Mouse (Mus musculus): ENCODE data around the gene Smad6.

Gene Smad6

DNA sequence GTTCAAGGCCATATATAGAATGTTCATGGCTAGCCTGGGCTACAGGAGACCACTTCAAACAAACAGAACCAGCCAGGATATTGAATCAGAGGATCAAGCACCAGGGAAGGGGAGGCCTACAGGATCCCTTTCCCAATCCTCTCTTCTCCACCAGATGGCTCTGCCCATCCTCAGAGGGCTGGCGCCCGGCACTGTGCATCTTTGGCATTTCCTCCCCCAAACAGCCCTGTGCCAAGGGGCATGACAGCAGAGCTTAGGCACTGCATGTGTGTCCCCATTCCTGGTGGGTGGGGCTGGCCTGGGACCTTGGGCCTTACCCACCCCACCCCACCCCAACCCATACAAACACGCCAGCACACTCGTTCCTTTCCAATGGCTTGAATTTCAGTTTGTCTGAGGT, 24.4 kb downstream of the Smad6 start:
- in situ Hi-C loops (cut with MboI; ENCODE audit: low pct_unique_long_range_greater_than_20kb in 1 of 2, low sequenced_read_pairs in 2 of 2, unreplicated experiment in 1 of 2), result loop anchor here (25.0 kb wide), 1 partner anchor 90 kb away; no protein-coding TSS in a partner anchor

DNA sequence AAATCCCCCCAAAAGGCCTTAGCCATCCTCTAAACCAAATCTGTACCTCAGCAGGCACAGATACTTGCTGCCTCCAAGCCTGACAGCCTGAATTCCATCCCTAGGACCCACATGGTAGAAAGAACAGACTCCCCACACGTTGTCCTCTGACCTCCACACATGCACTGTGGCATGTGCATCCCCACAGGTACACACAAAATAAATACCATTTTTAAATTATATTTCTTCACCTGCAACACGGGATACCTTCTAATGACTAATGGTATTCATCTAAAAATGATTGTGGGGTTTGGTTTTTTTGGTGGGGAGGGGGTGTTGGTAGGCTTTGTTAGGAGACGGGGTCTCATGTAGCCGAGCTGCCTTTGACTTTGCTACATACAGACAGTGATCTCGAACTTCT, 28.6 kb downstream of the Smad6 start:
- in situ Hi-C loops (cut with MboI; ENCODE audit: low pct_unique_long_range_greater_than_20kb in 1 of 2, low sequenced_read_pairs in 2 of 2, unreplicated experiment in 1 of 2), result loop anchor here (25.0 kb wide), 1 partner anchor 94 kb away; no protein-coding TSS in a partner anchor

DNA sequence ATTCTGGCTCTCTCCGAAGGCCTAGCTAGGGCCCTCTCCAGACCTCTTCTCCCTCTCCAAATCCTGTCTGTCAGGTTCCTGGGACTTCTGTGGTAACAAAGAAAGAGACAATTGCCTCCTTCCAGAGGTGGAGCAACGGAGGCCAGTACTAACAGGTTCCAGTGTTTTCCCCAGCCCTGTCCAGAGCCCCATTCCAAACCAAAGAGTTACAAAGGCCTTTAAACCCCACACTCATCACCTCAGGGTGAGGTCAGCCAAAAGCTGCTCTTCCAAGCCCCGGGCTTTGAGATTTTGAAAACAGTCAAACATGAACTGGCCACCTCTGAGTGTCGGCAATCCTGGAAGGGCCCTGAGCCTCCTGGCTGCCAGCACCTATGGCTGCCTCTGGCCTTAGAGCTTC, 29.1 kb downstream of the Smad6 start:
- in situ Hi-C loops (cut with MboI; ENCODE audit: low pct_unique_long_range_greater_than_20kb in 1 of 2, low sequenced_read_pairs in 2 of 2, unreplicated experiment in 1 of 2), result loop anchor here (25.0 kb wide), 1 partner anchor 95 kb away; no protein-coding TSS in a partner anchor

DNA sequence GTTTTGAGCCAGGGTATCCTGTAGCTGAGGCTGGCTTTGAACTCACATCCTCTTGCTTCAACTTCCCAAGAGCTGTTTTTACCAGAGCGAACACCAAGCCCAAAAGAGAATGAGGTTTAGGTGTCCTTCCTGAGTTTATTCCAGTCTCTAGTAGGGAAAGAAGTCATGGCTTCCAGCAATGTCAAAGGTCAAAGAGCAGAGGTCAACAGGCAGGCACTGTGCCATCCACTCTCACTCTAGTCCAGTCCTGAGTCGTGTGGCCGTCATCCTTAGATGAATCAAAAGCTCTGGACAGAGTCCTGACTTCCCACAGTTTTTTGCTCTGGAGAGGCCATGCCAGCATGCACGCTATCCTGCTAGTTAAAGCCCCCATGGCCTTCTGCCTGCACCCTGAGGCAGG, 30.7 kb downstream of the Smad6 start:
- in situ Hi-C loops (cut with MboI; ENCODE audit: low pct_unique_long_range_greater_than_20kb in 1 of 2, low sequenced_read_pairs in 2 of 2, unreplicated experiment in 1 of 2), result loop anchor here (25.0 kb wide), 1 partner anchor 96 kb away; no protein-coding TSS in a partner anchor

DNA sequence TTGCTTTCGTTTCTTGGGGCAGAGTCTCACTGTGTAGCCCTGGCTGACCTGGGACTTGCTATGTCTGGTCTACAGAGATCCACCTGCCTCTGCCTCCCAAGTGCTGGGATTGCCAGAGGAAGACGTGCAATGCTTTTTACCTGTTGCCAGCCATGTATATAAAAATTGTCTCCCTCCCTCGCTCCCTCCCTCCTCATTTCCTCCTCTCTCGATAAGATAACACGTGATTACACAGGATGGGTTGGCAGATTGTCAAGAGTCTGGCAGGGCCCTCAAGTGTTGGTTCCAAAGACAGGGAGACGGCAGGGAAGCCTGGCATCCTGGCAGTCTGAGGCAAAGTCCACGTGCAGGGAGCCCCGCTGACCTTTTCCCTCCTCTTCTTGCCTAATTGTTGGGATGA, 32.2 kb downstream of the Smad6 start:
- in situ Hi-C loops (cut with MboI; ENCODE audit: low pct_unique_long_range_greater_than_20kb in 1 of 2, low sequenced_read_pairs in 2 of 2, unreplicated experiment in 1 of 2), result loop anchor here (25.0 kb wide), 1 partner anchor 98 kb away; no protein-coding TSS in a partner anchor

DNA sequence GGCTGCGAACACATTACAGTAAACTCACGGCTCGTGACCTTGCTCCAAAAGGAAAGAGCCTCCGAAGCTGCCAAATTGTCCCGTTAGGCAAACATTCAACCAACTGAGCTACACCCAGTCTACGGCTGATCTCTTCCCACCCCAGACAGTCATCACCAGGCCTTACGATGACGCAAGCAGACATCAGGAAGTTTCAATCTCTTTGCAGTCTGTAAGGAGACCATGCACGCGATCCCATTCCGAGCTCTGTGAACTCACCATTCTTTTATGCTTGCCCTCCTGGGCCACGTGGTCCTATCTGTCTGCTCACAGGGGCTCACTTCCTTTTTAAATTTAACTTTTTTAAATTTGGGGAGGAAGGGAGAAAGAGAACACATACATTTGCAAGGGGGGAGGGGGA, 32.6 kb downstream of the Smad6 start:
- in situ Hi-C loops (cut with MboI; ENCODE audit: low pct_unique_long_range_greater_than_20kb in 1 of 2, low sequenced_read_pairs in 2 of 2, unreplicated experiment in 1 of 2), result loop anchor here (25.0 kb wide), 1 partner anchor 98 kb away; no protein-coding TSS in a partner anchor

DNA sequence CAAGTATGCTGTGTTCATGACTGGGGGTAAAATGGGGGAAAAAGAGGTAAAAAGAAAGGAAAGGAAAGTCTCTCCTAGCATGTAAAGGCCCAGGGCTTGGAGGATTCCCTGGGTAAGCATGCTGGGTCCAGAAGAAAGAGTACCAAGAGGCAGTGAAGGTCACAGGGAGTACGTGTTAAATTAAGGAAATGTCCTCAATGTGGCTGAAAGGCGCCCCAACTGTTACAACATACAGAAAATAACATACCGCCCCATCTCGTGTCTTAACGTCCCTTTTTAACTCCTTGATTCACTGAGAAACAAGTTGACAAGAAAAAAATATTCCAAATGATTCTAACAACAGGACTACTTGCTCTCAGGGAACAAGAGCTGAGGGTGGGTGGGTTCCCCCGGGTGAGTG, 36.7 kb downstream of the Smad6 start:
- in situ Hi-C loops (cut with MboI; ENCODE audit: low pct_unique_long_range_greater_than_20kb in 1 of 2, low sequenced_read_pairs in 2 of 2, unreplicated experiment in 1 of 2), result loop anchor here (25.0 kb wide), 1 partner anchor 102 kb away; no protein-coding TSS in a partner anchor

DNA sequence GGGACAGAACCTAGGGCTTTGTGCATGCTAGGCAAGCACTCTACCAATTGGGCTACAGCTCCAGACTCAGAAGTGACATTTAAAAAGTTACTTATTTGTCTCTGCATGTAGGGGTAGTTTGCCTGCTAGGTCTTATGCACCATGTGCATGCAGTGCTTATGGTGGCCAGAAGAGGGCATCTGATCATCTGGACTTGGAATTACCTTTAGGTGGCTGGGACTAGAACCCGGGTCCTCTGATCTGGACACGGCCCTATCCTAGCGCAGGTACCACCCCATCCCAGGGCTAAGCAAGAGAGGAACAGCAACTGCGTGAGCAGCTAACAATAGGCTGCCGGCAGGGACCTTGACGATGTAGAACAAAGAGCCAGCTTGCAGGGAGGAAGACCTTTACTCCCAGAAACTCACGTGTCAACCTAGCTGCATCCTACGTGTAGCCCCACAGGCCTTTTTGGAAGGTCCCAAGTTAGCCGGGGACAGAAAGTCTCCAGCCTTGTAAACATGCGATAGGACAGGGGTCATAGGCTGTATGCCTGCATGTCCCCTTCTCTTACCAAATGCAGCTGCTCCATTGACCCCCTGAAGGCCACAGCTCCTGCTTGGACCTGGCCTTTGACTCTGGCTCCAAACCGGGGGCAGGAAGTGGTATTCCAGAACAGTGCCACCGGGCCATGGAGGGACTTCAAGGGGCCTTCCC, 38.8 kb downstream of the Smad6 start:
- in situ Hi-C loops (cut with MboI; ENCODE audit: low pct_unique_long_range_greater_than_20kb in 1 of 2, low sequenced_read_pairs in 2 of 2, unreplicated experiment in 1 of 2), result loop anchor here (25.0 kb wide), 1 partner anchor 104 kb away; no protein-coding TSS in a partner anchor

DNA sequence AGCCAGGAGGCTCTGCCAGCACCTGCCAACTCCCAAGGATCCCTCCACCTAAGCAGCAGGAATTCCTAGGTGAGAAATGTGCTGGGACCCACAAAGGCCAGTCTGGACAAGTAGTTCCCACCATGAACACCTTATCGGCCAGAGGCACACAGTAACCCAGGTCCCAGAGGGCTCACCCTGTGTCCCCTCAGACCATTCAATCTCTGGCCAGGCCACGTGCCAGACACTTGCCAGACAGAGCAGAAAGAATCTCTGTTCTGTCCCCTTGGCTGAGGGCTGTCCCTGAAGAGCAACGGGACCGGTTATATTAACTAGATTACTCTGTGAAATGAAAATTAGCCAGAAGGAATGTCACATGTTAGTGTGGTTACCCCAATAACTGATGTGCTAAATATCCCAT, 39.9 kb downstream of the Smad6 start:
- in situ Hi-C loops (cut with MboI; ENCODE audit: low pct_unique_long_range_greater_than_20kb in 1 of 2, low sequenced_read_pairs in 2 of 2, unreplicated experiment in 1 of 2), result loop anchor here (25.0 kb wide), 1 partner anchor 105 kb away; no protein-coding TSS in a partner anchor

DNA sequence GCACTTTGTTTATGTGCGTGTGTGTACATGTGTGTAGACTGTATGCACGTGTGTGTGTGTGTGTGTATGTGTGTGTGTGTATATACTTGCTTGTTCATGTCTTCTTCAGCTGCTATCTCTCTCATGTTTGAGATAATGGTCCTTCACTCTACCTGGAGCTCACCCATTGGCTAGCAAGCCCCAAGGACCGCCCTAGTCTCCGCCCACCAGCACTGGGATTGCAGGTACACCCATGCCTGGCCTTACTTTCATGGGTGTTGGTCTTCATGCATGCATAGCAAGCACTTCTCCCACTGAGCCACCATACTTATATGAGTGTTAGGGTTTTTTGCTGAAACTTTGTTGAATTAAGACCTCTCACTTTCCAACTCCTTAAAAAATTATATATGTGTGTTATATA, 40.5 kb downstream of the Smad6 start:
- in situ Hi-C loops (cut with MboI; ENCODE audit: low pct_unique_long_range_greater_than_20kb in 1 of 2, low sequenced_read_pairs in 2 of 2, unreplicated experiment in 1 of 2), result loop anchor here (25.0 kb wide), 1 partner anchor 106 kb away; no protein-coding TSS in a partner anchor

DNA sequence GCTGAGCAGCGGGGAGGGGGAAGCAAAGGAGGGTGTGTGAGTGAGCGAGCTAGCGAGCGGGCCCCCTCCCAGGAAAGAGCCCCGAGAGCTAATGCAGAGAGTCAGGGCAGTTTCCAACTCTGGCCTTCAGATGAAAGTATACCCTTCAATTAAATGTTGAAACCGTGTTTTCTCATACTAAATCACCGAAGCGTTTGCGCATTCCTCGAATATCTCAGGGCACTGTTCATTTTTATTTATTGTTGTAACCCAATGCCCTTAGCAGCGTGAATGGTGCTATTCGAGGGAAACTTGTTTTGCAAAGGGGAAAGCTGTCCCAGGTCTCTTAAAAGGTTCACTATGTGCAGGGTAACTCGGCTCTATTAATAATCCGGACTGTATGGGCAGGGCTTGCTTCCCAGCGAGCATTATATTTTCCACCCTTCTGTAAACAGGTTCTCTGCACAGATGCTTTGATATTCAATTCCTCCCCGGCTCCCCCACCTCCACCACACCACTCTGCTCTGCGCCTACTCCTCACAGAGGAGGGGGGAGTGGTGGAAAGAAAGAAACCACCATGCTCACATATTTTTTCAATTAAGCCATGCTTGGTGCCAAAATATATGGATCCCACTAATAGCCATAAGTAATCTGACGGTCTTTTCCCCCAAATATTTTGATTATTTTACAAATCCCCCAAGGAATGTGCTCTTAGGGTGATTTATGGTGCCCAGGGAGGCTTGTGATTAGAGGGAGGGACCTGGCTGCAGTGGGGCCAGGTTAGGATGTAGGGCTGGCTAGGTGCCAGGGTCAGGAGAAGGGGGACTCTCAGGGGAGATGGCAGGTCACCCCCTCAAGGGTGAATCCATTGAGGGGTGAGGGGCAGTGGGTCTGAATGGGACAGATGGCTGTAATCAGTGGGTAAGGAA, 41.4 kb downstream of the Smad6 start:
- in situ Hi-C loops (cut with MboI; ENCODE audit: low pct_unique_long_range_greater_than_20kb in 1 of 2, low sequenced_read_pairs in 2 of 2, unreplicated experiment in 1 of 2), result loop anchor here (25.0 kb wide), 1 partner anchor 107 kb away; no protein-coding TSS in a partner anchor

DNA sequence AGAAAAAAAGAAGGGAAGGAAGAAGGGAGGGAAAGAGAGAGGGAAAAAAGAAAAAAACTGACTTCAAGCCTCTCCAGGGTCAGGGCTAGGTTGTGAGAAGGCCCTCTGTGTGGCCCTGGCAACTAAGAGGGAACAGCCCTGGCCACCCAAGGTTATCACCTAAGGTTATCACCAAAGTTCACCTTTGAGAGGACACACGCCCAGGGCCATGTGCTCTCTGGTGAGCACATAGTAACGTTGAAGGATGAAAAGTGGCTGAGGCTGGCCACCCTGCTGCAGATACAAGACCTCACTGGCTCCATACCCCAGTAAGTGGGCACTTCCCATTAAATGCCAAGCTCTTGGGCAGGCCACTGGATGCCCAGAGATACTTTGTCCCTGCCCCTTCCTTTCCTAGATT, 42.6 kb downstream of the Smad6 start:
- in situ Hi-C loops (cut with MboI; ENCODE audit: low pct_unique_long_range_greater_than_20kb in 1 of 2, low sequenced_read_pairs in 2 of 2, unreplicated experiment in 1 of 2), result loop anchor here (25.0 kb wide), 1 partner anchor 108 kb away; no protein-coding TSS in a partner anchor

DNA sequence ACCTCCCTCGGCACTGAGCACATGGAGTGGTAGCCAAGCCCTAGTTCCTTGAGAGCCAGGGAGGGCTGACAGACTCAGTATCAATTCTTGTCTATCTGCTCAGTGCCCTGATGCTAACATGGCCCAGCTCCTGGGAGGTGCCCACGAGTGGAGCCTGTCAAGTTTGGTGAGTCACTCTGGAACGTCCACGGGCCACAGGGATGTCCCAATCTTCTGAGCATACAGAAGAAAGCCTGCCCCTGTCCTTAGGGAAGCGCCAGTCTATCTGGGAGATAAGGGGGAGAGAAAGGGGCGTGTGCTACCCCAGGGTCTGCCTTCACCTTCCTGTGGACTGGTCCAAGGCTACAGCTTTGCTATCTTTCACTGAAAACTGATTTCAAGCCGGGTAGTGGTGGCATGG, 43.2 kb downstream of the Smad6 start:
- in situ Hi-C loops (cut with MboI; ENCODE audit: low pct_unique_long_range_greater_than_20kb in 1 of 2, low sequenced_read_pairs in 2 of 2, unreplicated experiment in 1 of 2), result loop anchor here (25.0 kb wide), 1 partner anchor 109 kb away; no protein-coding TSS in a partner anchor

DNA sequence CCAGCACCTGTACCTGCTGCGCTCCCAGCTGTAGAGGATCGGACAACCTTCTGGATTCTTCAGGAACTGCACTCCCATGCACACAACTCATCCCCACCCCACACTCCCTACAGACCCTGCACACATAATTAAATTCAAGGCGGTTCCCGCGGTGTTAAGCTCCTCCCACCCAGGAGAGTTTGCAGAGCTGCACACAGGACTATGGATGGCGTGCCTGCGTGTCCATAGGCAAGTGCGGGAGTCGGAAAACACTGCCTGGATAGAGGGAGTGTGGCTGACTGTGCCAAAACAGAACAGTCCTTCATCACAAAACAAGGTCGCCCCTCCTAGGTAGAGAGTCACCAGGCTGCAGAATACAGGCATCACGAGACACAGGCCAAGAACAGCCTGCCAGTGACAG, 45.9 kb downstream of the Smad6 start:
- in situ Hi-C loops (cut with MboI; ENCODE audit: low pct_unique_long_range_greater_than_20kb in 1 of 2, low sequenced_read_pairs in 2 of 2, unreplicated experiment in 1 of 2), result loop anchor here (25.0 kb wide), 1 partner anchor 111 kb away; no protein-coding TSS in a partner anchor

DNA sequence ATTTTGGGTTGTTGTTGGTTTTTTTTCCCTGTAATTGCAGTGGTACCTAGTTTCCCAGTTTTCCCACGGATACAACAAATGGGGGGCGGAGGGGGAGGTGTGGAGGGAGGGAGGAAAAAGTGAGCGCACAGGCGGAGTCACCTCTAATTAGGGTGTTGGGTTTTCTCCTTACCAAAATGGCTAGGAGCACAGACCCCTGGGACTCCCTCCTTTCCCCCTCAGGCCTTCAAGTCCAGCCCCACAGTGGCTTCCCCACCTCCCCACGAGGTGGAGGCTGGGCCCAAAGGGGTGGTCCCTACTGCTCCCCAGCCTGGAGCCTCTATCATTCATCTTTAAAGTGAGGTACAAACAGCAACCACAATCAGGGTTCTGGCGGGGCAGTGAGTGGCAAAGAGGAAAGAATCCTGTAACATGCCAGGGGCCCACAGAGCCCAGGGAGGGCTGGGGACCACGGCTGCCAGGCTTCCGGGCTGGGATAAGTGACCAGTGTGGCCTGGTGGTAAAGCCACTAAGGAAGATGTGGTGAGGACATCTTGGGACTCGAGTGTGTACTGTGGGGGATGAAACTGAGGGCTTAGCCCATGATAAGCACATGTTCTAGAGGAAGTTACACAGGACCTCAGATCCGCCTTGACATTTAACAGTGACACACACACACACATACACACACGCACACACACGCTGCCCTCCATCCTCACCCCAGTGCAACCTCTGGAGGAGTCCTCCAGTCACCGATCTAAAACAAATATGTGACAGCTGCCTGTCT, 47.4 kb downstream of the Smad6 start:
- in situ Hi-C loops (cut with MboI; ENCODE audit: low pct_unique_long_range_greater_than_20kb in 1 of 2, low sequenced_read_pairs in 2 of 2, unreplicated experiment in 1 of 2), result loop anchor here (25.0 kb wide), 1 partner anchor 113 kb away; no protein-coding TSS in a partner anchor

DNA sequence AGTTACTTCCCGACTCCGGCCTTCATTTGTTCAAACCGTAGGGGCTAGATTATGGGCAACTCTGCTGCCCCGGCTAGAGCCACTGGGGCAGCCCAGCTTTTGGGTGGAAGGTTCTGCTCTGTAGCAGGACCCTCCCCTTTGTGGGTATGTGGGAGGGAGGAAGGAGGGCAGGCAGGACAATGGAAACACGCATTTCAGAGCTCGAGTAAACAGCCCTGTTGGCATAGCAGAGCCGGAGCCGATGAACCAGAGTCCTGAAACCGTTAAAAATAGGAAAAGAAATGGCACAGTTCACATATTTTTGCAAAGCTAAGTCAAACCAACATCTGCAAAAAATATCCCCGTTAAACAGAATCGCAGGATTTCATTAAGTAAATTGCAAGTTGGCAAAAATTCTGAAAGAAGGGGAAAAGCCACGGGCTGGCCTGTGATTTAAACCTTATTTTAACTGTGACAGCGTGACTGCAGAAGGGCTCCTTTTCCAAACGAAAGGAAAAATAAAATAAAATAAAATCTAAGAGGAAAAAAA, 48.1 kb downstream of the Smad6 start:
- in situ Hi-C loops (cut with MboI; ENCODE audit: low pct_unique_long_range_greater_than_20kb in 1 of 2, low sequenced_read_pairs in 2 of 2, unreplicated experiment in 1 of 2), result no loop called here

DNA sequence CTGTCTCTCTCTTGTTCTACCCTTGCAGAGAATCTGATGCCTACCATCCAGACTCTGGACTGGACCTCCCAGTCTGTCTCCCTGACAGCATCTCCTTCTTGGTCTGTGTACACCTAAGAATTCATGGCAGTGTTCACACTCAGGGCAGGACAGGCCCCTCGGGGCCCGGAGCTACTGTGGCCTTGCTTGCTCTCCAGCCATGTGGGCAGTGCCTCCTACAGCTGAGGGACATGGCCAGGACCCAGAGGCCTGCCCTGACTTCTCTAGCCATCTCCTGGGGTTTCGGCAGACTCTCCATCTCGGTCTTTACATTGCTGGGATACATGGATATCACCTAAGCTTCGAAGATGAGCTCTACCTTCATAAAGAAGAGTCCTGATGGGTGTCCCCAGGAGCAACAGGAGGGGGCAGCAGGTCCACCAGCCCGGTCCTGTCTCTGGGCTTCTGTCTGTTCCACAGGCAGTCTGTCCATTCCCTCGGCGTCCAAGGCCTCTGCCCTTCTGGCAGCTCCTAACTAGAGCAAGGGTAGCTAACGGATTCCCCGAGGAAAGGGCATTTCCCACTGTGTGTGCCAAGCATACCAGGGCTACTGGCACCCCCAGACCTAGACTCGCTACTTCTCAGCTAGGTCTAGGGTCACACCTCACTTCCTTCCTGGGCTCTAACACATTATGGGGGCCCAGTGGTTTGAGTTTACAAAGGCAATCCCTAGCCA, 49.1 kb downstream of the Smad6 start:
- in situ Hi-C loops (cut with MboI; ENCODE audit: low pct_unique_long_range_greater_than_20kb in 1 of 2, low sequenced_read_pairs in 2 of 2, unreplicated experiment in 1 of 2), result no loop called here

All from mouse embryonic stem cell (cell line).